Mouse (Mus musculus) Patski (cell line): ENCODE results near the gene Syt6. TPM values are rescaled to one million over a fixed set of nuclear protein-coding genes. Genes with fewer than 3 reads are reported as not detected.

Source experiments
- ATAC-seq: fragments of 100-300 bp; one replicate; pipeline ENCODE4 v1.8.0; 2021
- CTCF ChIA-PET: fragments of 350-600 bp; sonication (Branson Sonifier 250); formaldehyde crosslinking; loops from one replicate; lab custom pipeline; 2022; ENCODE audit warnings: inconsistent platforms; lab: Charles Lee
- POLR2A ChIA-PET: fragments of 350-600 bp; sonication (Branson Sonifier 250); formaldehyde crosslinking; loops from one replicate; lab custom pipeline; 2022; ENCODE audit warnings: antibody characterized with exemption, inconsistent platforms; lab: Charles Lee
- DNase-seq: peaks from one replicate; pipeline ENCODE4 v3.0.0-alpha.2; 2011; ENCODE audit warnings: low read depth, low spot score
- H3K27me3 ChIP-seq: fragments of 371-371 bp; one replicate; pipeline ENCODE4 v1.5.1; 2021
- CTCF ChIP-seq: fragments of 100-300 bp; IDR thresholded peaks from one replicate; pipeline ENCODE4 v1.5.1; 2021
- in situ Hi-C: fragments of 300-500 bp; cut with MboI; formaldehyde crosslinking; loops from 3 replicates; pipeline ENCODE4 v1.11.1; 2018; ENCODE audit warnings: low pct_unique_long_range_greater_than_20kb, mixed read lengths
- polyA plus RNA-seq: library from polyadenylated mRNA; unstranded; gene quantifications from one replicate; pipeline ENCODE4 v1.2.3, GENCODE M21; 2021

Gene Syt6
- polyA plus RNA-seq: not detected

GRCm38 (mm10) chr3:103575156-103575892 lies at the start of gene Syt6:
Gene Syt6, plus strand, starts transcription at chr3:103575231.
- DNase-seq (no peak), ATAC-seq (no peak)
- ChIA-PET CTCF (interaction anchor here (0.6 to 1.2 kb wide), 3 partner anchors 11 to 39 kb away, joined by 3 to 4 read pairs (median 3); no protein-coding TSS in a partner anchor), POLR2A (no interaction called here)
- TF ChIP-seq CTCF: no peak
- in situ Hi-C loops: no loop called here
- H3K27me3 ChIP-seq: peaks cover 24% of the 10 kb centered on the region

GRCm38 (mm10) chr3:103526201-103526704 lies 48.8 kb upstream of the Syt6 start:
- ATAC-seq: no peak
- ChIA-PET POLR2A (no interaction called here), CTCF (interaction anchor here (1.5 kb wide), 1 partner anchor 212 kb away, joined by 3 read pairs; the partner anchor contains the start of gene Olfml3)
- in situ Hi-C loops: no loop called here
- DNase-seq: no peak
- TF ChIP-seq CTCF: no peak
- no peaks in the 10 kb centered on the region for H3K27me3 ChIP-seq

DNA sequence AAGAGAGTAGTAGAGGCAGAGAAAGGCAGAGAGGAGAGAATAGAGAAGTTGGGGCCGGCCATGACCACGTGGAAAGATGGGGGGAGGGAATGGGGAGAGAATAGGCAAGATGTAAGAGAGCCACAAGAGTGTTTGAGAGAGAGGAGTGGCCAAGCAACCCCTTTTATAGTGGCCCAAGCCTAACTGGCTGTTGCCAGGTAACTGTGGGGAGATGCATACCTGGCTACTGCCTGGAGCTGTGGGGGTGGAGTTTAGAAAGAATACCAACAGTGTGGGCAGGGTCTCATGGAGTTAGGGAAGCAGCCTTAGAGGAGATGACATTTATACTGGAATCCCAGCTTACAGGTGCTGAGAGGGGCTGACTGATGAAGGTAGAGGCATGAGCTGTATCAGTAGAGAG lies 48.2 kb upstream of the Syt6 start:
- TF ChIP-seq CTCF: no peak
- in situ Hi-C loops: no loop called here
- CTCF ChIA-PET: interaction anchor here (1.5 kb wide), 1 partner anchor 211 kb away, joined by 3 read pairs; the partner anchor contains the start of gene Olfml3
- no peaks in the 10 kb centered on the region for H3K27me3 ChIP-seq
- POLR2A ChIA-PET: no interaction called here
- DNase-seq: no peak
- no peak for ATAC-seq

DNA sequence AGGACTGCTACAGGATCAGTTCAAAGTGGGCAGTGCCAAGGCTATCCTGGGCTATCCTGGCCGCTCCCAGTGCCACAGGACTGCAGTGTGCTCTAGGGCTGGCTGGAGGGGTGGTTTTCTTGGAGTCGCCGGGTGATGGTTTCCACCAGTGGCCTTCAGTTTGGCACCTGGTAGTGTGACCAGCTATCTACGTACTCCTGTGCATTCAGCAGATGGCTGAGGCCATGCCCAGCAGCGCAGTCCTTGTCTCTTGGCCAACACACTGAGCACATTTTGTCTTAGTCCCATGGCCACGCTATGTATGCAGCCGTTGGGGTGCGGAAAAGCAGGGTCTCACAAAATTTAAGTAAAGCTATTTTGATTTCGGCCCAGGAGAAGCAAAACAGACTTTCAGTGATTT lies 41.0 kb upstream of the Syt6 start:
- ChIA-PET POLR2A (no interaction called here), CTCF (interaction anchor here (1.7 kb wide), 1 partner anchor 11 kb away, joined by 6 read pairs; no protein-coding TSS in a partner anchor)
- no peak for TF ChIP-seq CTCF
- DNase-seq: no peak
- ATAC-seq: no peak
- in situ Hi-C loops: no loop called here
- H3K27me3 ChIP-seq: no peaks in the 10 kb centered on the region

DNA sequence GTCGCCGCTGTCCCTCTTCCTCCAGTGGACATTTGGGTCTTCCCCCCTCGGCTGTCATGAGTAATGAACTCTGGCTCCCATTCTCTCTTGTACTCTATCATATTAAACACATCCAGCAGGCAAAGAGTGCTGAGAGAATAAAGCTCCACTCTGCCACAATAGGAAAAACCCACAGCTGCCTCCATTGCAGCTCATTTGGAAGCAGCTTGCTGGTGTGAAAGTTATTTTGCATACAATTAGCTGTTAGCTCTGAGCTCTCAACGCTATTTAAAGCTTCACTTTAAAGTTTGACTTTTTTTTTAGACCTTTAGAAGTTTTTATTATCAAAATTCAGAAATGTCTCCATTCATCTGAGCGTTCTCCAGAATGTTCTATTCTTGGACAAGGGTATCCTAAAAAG lies 39.8 kb upstream of the Syt6 start:
- CTCF ChIA-PET: interaction anchor here (1.2 to 1.7 kb wide), 2 partner anchors 10 to 52 kb away, joined by 3 to 6 read pairs; no protein-coding TSS in a partner anchor
- DNase-seq (no peak), ATAC-seq (no peak)

GRCm38 (mm10) chr3:103539148-103539547 lies 35.9 kb upstream of the Syt6 start:
- TF ChIP-seq CTCF: no peak
- CTCF ChIA-PET: interaction anchor here (1.2 kb wide), 1 partner anchor 78 kb away, joined by 3 read pairs; no protein-coding TSS in a partner anchor
- peak; percentile 64 for DNase-seq
- in situ Hi-C loops: no loop called here
- POLR2A ChIA-PET: no interaction called here
- ATAC-seq: peak; percentile 55
- H3K27me3 ChIP-seq: no peaks in the 10 kb centered on the region

More for the DNA sequence above, 39.8 kb upstream of the Syt6 start:
- H3K27me3 ChIP-seq: no peaks in the 10 kb centered on the region
- in situ Hi-C loops: no loop called here
- POLR2A ChIA-PET: no interaction called here
- TF ChIP-seq CTCF: no peak

DNA sequence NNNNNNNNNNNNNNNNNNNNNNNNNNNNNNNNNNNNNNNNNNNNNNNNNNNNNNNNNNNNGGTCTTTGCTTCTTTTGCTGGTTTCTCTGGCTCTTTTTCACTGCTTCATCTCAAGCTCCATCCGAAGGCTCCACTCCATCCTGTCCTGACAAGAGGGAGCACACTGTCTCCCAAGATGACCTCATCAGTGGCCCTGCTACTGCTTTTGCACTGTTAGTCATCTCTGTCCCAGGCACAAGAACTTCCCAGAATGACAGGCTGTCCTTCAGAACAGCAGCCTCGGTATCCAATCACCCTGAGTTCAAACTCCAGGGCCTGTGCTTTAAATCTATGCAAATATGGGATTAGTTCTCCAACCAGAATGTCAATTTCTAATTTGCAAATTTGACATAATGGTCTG lies 28.9 kb upstream of the Syt6 start:
- no peak for TF ChIP-seq CTCF
- CTCF ChIA-PET: no interaction called here
- DNase-seq (no peak), ATAC-seq (no peak)
- no peaks in the 10 kb centered on the region for H3K27me3 ChIP-seq
- in situ Hi-C loops: no loop called here
- POLR2A ChIA-PET: no interaction called here

DNA sequence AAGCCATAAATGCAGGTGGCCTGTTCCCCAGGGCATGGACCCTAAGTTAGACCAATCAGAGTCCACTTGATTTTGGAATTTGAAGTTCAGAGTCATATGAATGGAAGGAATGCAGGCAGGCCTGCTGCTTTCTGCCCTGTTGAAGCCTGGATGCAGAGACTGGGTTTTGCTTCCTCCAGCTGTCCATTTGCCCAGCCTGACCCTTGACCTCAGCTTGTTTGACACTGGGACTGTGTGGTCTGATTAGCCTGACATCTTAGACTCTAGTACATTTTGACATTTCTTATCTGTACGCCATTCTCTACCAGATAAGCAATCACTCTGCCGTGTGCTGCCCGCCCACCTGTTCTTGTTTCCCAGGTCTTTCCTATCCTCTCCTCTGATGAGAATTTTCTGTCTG lies 28.4 kb upstream of the Syt6 start:
- no peaks in the 10 kb centered on the region for H3K27me3 ChIP-seq
- no peak for ATAC-seq
- TF ChIP-seq CTCF: no peak
- ChIA-PET CTCF (no interaction called here), POLR2A (interaction anchor here (0.7 kb wide), 1 partner anchor 112 kb away, joined by 3 read pairs; no protein-coding TSS in a partner anchor)
- in situ Hi-C loops: no loop called here
- no peak for DNase-seq

- in situ Hi-C loops: no loop called here
- DNase-seq: no peak
- H3K27me3 ChIP-seq: no peaks in the 10 kb centered on the region
- no peak for ATAC-seq
- CTCF ChIA-PET: interaction anchor here (0.8 to 1.3 kb wide), 3 partner anchors 8 to 11 kb away, joined by 3 read pairs; no protein-coding TSS in a partner anchor
- no peak for TF ChIP-seq CTCF
- POLR2A ChIA-PET: no interaction called here
Observed at GRCm38 (mm10) chr3:103550236-103550635, 24.8 kb upstream of the Syt6 start.

GRCm38 (mm10) chr3:103567226-103567625 lies 7.8 kb upstream of the Syt6 start:
- POLR2A ChIA-PET: no interaction called here
- DNase-seq (no peak), ATAC-seq (no peak)
- TF ChIP-seq CTCF: no peak
- H3K27me3 ChIP-seq: no peaks in the 10 kb centered on the region
- in situ Hi-C loops: no loop called here
- CTCF ChIA-PET: no interaction called here

GRCm38 (mm10) chr3:103572526-103572925 lies 2.5 kb upstream of the Syt6 start:
- ChIA-PET POLR2A (no interaction called here), CTCF (no interaction called here)
- no peak for TF ChIP-seq CTCF
- ATAC-seq (no peak), DNase-seq (no peak)
- in situ Hi-C loops: no loop called here
- H3K27me3 ChIP-seq: peaks cover 24% of the 10 kb centered on the region
